Mouse (Mus musculus) myocyte (in vitro differentiated cells): ENCODE results near the gene Rpl41. TPM values are rescaled to one million over a fixed set of nuclear protein-coding genes. Genes with fewer than 3 reads are reported as not detected.

Experiments
- H3K27me3 ChIP-seq: one replicate; pipeline ENCODE4 v1.6.1; 2011; ENCODE audit not compliant: control insufficient read depth, insufficient read depth, insufficient read length
- H3K36me3 ChIP-seq: one replicate; pipeline ENCODE4 v1.6.1; 2011; ENCODE audit not compliant: control insufficient read depth, insufficient read depth
- H3K4me2 ChIP-seq: one replicate; pipeline ENCODE4 v1.6.1; 2011; ENCODE audit warnings: low read depth, control low read depth
- H3K4me3 ChIP-seq: one replicate; pipeline ENCODE4 v1.5.1; 2011; ENCODE audit warnings: mild to moderate bottlenecking, control low read depth, moderate library complexity
- H3K79me2 ChIP-seq: one replicate; pipeline ENCODE4 v1.6.1; 2011; ENCODE audit not compliant: control insufficient read depth, insufficient read depth
- H3ac ChIP-seq: one replicate; pipeline ENCODE4 v1.6.1; 2011; ENCODE audit not compliant: control insufficient read depth, insufficient read length
- CEBPB ChIP-seq: IDR thresholded peaks from 2 replicates; pipeline ENCODE4 v1.6.1; 2011; ENCODE audit warnings: mild to moderate bottlenecking, moderate library complexity; ENCODE audit not compliant: poor library complexity, insufficient read depth, severe bottlenecking
- E2F4 ChIP-seq: IDR thresholded peaks from one replicate; pipeline ENCODE4 v1.6.1; 2011; ENCODE audit warnings: mild to moderate bottlenecking, control low read depth, moderate library complexity; ENCODE audit not compliant: insufficient read depth
- MAX ChIP-seq: IDR thresholded peaks from one replicate; pipeline ENCODE4 v1.6.1; 2011; ENCODE audit warnings: low read depth, mild to moderate bottlenecking, control low read depth
- MYOD1 ChIP-seq, 3 experiments: IDR thresholded peaks; one replicate each; pipeline ENCODE4 v1.6.1; 2011; ENCODE audit warnings: control low read depth in 2 of 3, low read depth in 2 of 3, mild to moderate bottlenecking in 2 of 3, moderate library complexity in 1 of 3; ENCODE audit not compliant: insufficient read length in 2 of 3, control insufficient read depth in 1 of 3
- MYOG ChIP-seq, 3 experiments: IDR thresholded peaks; one replicate each; pipeline ENCODE4 v1.6.1; 2011; ENCODE audit warnings: control low read depth in 2 of 3, low read depth in 2 of 3, mild to moderate bottlenecking in 2 of 3; ENCODE audit not compliant: insufficient read length in 2 of 3, control insufficient read depth in 1 of 3, insufficient read depth in 1 of 3
- POLR2A ChIP-seq: IDR thresholded peaks from one replicate; pipeline ENCODE4 v1.6.1; 2011; ENCODE audit warnings: low read depth, mild to moderate bottlenecking, control low read depth, moderate library complexity; ENCODE audit not compliant: insufficient read length
- POLR2AphosphoS2 ChIP-seq: IDR thresholded peaks from one replicate; pipeline ENCODE4 v1.6.1; 2011; ENCODE audit warnings: low read depth, control low read depth; ENCODE audit not compliant: insufficient read length
- REST ChIP-seq: IDR thresholded peaks from one replicate; pipeline ENCODE4 v1.6.1; 2011; ENCODE audit warnings: mild to moderate bottlenecking, control low read depth, moderate library complexity; ENCODE audit not compliant: insufficient read depth, insufficient read length
- SRF ChIP-seq: IDR thresholded peaks from one replicate; pipeline ENCODE4 v1.6.1; 2011; ENCODE audit warnings: low read depth; ENCODE audit not compliant: control insufficient read depth, insufficient read length
- TCF12 ChIP-seq: IDR thresholded peaks from one replicate; pipeline ENCODE4 v1.6.1; 2011; ENCODE audit warnings: mild to moderate bottlenecking, control low read depth; ENCODE audit not compliant: poor library complexity, insufficient read depth, severe bottlenecking
- TCF3 ChIP-seq: IDR thresholded peaks from one replicate; pipeline ENCODE4 v1.6.1; 2011; ENCODE audit warnings: low read depth, control low read depth; ENCODE audit not compliant: insufficient read length
- USF1 ChIP-seq: IDR thresholded peaks from one replicate; pipeline ENCODE4 v1.6.1; 2011; ENCODE audit warnings: low read depth, mild to moderate bottlenecking, control low read depth, moderate library complexity
- polyA plus RNA-seq: library from polyadenylated mRNA; unstranded; fragments of >200 nt; fragmentation: generic; extraction: Trizol; gene quantifications from one replicate; pipeline ENCODE4 v1.2.1, GENCODE M21; 2012; ENCODE audit warnings: missing spikeins

The Rpl41 gene
- polyA plus RNA-seq, 1 experiment: 12,553 TPM

GRCm38 (mm10) chr10:128579731-128580130, 30.6 kb upstream of the Rpl41 start:
- Histone ChIP-seq H3K79me2 (no peaks in the 10 kb centered on the region), H3K36me3 (peaks cover 22% of the 10 kb centered on the region), H3ac (no peak overlapping the region), H3K4me3 (no peak overlapping the region), H3K27me3 (no peaks in the 10 kb centered on the region), H3K4me2 (no peak overlapping the region)
- no peak for TF ChIP-seq MYOG (IDR thresholded peaks at IDR 0.05; ENCODE audit: control insufficient read depth in 1 of 3, insufficient read depth in 1 of 3, insufficient read length in 2 of 3, low read depth in 2 of 3)
- TF ChIP-seq USF1: no peak
- no peak for TF ChIP-seq TCF3
- TF ChIP-seq CEBPB: no peak
- TF ChIP-seq POLR2AphosphoS2: no peak
- no peak for TF ChIP-seq TCF12
- no peak for TF ChIP-seq REST
- TF ChIP-seq MYOD1 (IDR thresholded peaks at IDR 0.05; ENCODE audit: control insufficient read depth in 1 of 3, insufficient read length in 2 of 3, low read depth in 2 of 3): no peak
- no peak for TF ChIP-seq E2F4
- TF ChIP-seq POLR2A: no peak
- TF ChIP-seq MAX: no peak
- TF ChIP-seq SRF: no peak

- Histone ChIP-seq H3K79me2 (no peaks in the 10 kb centered on the region), H3K4me3 (no peak overlapping the region), H3K4me2 (no peak overlapping the region), H3ac (no peak overlapping the region), H3K27me3 (no peaks in the 10 kb centered on the region), H3K36me3 (peaks cover 22% of the 10 kb centered on the region)
- TF ChIP-seq USF1 (no peak), MAX (no peak), TCF3 (no peak), SRF (no peak), E2F4 (no peak), POLR2A (no peak), CEBPB (no peak), MYOD1 (IDR thresholded peaks at IDR 0.05; ENCODE audit: control insufficient read depth in 1 of 3, insufficient read length in 2 of 3, low read depth in 2 of 3) (no peak), POLR2AphosphoS2 (no peak), TCF12 (no peak)
Observed at GRCm38 (mm10) chr10:128579298-128579697, 30.2 kb upstream of the Rpl41 start.

GRCm38 (mm10) chr10:128578330-128578729, 29.2 kb upstream of the Rpl41 start:
- Histone ChIP-seq H3K4me3 (no peak overlapping the region), H3ac (no peak overlapping the region), H3K4me2 (no peak overlapping the region), H3K79me2 (no peaks in the 10 kb centered on the region), H3K36me3 (peaks cover 22% of the 10 kb centered on the region), H3K27me3 (no peaks in the 10 kb centered on the region)
- TF ChIP-seq POLR2A (no peak), MYOG (IDR thresholded peaks at IDR 0.05; ENCODE audit: control insufficient read depth in 1 of 3, insufficient read depth in 1 of 3, insufficient read length in 2 of 3, low read depth in 2 of 3) (no peak), POLR2AphosphoS2 (no peak), REST (no peak), MAX (no peak), CEBPB (no peak)

- Histone ChIP-seq H3K4me2 (no peak overlapping the region), H3K27me3 (no peaks in the 10 kb centered on the region), H3ac (no peak overlapping the region), H3K36me3 (peaks cover 33% of the 10 kb centered on the region), H3K79me2 (no peaks in the 10 kb centered on the region), H3K4me3 (no peak overlapping the region)
- TF ChIP-seq E2F4 (no peak), TCF3 (no peak), TCF12 (no peak), USF1 (no peak), MAX (no peak), POLR2AphosphoS2 (no peak), CEBPB (no peak), MYOD1 (IDR thresholded peaks at IDR 0.05; ENCODE audit: control insufficient read depth in 1 of 3, insufficient read length in 2 of 3, low read depth in 2 of 3) (no peak), SRF (no peak), REST (no peak), POLR2A (no peak), MYOG (IDR thresholded peaks at IDR 0.05; ENCODE audit: control insufficient read depth in 1 of 3, insufficient read depth in 1 of 3, insufficient read length in 2 of 3, low read depth in 2 of 3) (no peak)
Observed at GRCm38 (mm10) chr10:128575063-128575462, 26.0 kb upstream of the Rpl41 start.

GRCm38 (mm10) chr10:128565788-128566531, 16.9 kb upstream of the Rpl41 start, which contains the start of gene Pa2g4:
TSS of gene Pa2g4 (minus strand) at chr10:128565987.
- H3K27me3 ChIP-seq: no peaks in the 10 kb centered on the region
- H3K4me2 ChIP-seq: peak within 1 kb of the TSS; percentile 93
- peaks cover 23% of the 10 kb centered on the region for H3K36me3 ChIP-seq
- H3ac ChIP-seq: peak within 1 kb of the TSS; percentile 70
- TF ChIP-seq USF1 (no peak), TCF12 (no peak), POLR2A (peak; percentile 92), MAX (no peak), POLR2AphosphoS2 (peak; percentile 97), MYOG (IDR thresholded peaks at IDR 0.05; ENCODE audit: control insufficient read depth in 1 of 3, insufficient read depth in 1 of 3, insufficient read length in 2 of 3, low read depth in 2 of 3) (peak in 1 of 3 experiments; percentile 3), E2F4 (no peak)
- H3K79me2 ChIP-seq: peaks cover 32% of the 10 kb centered on the region
- peak within 1 kb of the TSS; percentile 98 for H3K4me3 ChIP-seq
